Mouse (Mus musculus): ENCODE results near the gene Osbpl11. TPM values are rescaled to one million over a fixed set of nuclear protein-coding genes. Genes with fewer than 3 reads are reported as not detected.
"Not testable (repeated sequence)": the region's sequence is repeated elsewhere in the genome, so short reads cannot be mapped to it uniquely, and the experiment has no call there.

Osbpl11 gene
- polyA plus RNA-seq, 1 experiment from 2014 or later: 20.6 TPM

DNA sequence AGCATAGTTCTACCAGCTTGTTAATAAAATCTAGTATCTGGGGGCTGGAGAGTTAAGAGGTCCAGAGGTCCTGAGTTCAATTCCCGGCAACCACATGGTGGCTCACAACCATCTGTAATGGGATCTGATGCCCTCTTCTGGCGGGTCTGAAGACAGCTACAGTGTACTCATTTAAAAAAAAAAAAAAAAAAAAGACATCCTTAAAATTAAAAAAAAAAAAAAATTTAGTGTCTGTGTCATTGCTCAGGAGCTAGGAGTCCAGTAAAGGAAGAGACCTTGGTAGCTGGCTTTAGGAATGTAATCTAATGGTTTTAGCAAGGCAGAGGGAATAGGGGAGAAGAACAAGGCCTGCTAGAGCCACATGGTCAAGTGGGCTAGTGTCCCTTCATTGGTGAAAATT is 25.9 kb downstream of the Osbpl11 start:
- no peaks in the 10 kb centered on the region for H3K27me3 ChIP-seq
- H3K9me3 ChIP-seq: no peaks in the 10 kb centered on the region
- no peak overlapping the region for H3K4me3 ChIP-seq
- H3K9ac ChIP-seq: no peak overlapping the region
- no peak overlapping the region for H3K4me2 ChIP-seq
- no peak overlapping the region for H3K27ac ChIP-seq (replicated peaks)
- ATAC-seq (ENCODE audit: low FRiP score, low read depth): no peak
- 88% methylated on average over 2 of the region's 2 CpGs for WGBS
- H3K4me1 ChIP-seq (replicated peaks): no peaks in the 10 kb centered on the region
- H3K36me3 ChIP-seq: peaks cover 41% of the 10 kb centered on the region

DNA sequence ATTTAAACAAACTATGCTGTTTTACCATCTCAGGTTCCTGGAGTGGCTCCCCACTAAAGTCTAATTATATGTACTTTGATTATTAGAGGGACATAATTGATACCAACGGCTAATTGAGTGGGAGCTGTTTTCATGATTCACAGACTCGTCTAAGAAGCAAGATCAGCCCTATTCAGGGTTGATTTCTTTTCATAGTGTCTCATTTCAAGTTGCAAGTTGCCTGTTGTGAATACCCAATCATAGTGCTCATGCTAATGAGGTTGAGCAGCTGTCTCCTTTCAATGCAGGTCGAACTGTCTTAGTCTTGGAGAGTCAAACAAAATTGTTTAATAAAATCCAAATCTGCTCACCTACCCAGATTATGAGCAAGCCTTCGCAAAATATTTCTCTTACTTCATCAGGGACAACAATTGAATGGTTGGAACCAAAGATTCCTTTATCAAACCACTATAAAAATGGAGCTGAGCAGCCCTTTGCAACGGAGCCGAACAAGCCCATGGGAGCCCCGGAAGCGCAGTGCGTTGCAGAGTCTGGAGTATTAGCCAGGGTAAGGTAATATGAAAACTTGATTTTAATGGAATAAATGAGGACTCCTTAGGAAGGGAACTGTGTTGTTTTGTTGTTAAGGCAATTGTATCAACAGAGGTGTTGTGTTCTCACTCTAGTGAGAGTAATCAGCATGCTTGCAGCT is 31.6 kb downstream of the Osbpl11 start:
- H3K36me3 ChIP-seq: peaks cover 16% of the 10 kb centered on the region
- WGBS: 57% methylated on average over 9 of the region's 9 CpGs
- H3K27ac ChIP-seq (replicated peaks): no peak overlapping the region
- no peak overlapping the region for H3K9ac ChIP-seq
- no peak overlapping the region for H3K4me2 ChIP-seq
- no peak for ATAC-seq (ENCODE audit: low FRiP score, low read depth)
- H3K4me3 ChIP-seq: no peak overlapping the region
- H3K9me3 ChIP-seq: no peaks in the 10 kb centered on the region
- H3K27me3 ChIP-seq: no peaks in the 10 kb centered on the region
- no peaks in the 10 kb centered on the region for H3K4me1 ChIP-seq (replicated peaks)

DNA sequence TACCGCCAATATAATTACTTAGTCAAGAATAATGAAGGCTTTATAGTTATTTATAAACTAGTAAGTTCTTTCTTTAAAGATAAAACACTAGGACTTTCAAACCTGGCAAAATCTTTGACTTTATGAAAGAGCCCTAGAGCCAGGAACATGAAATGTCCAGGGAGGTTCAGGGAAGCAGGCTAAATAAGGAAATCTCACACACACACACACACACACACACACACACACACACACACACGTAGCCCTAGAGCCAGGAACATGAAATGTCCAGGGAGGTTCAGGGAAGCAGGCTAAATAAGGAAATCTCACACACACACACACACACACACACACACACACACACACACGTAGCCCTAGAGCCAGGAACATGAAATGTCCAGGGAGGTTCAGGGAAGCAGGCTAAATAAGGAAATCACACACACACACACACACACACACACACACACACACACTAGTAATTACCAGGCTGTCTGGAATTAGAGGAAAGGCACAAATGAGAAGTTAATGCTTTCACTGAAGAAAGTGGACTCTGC is 32.7 kb downstream of the Osbpl11 start:
- not testable (repeated sequence) for H3K4me2 ChIP-seq; ATAC-seq (ENCODE audit: low FRiP score, low read depth); H3K27ac ChIP-seq (replicated peaks); H3K27me3 ChIP-seq; H3K9me3 ChIP-seq; H3K9ac ChIP-seq; H3K4me1 ChIP-seq (replicated peaks); H3K4me3 ChIP-seq
- H3K36me3 ChIP-seq: peaks cover 17% of the 10 kb centered on the region
- WGBS: 70% methylated on average over 3 of the region's 3 CpGs

DNA sequence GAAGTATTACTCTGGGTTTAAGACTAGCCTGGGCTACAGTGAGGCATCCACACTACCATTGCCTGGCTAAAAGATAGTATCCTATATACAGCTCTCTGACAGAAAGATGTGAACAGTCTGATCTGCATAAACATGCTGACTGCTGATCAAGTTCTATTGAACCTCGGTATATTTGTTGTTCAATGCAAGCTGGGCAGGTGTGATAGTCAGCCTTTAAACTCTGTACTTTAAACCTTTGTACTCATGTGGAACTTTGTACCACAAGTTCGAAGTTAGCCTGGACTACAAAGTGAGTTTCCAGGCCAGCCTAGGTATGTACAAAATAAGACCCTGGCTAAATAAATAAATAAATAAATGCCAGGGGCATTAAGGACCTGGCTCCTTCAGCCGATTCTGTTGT is 37.6 kb downstream of the Osbpl11 start:
- Histone ChIP-seq H3K9ac (no peak overlapping the region), H3K4me1 (replicated peaks) (no peaks in the 10 kb centered on the region), H3K36me3 (peaks cover 31% of the 10 kb centered on the region), H3K27me3 (no peaks in the 10 kb centered on the region), H3K27ac (replicated peaks) (no peak overlapping the region), H3K4me3 (no peak overlapping the region), H3K9me3 (no peaks in the 10 kb centered on the region), H3K4me2 (no peak overlapping the region)
- WGBS: 89% methylated on average over 3 of the region's 3 CpGs
- no peak for ATAC-seq (ENCODE audit: low FRiP score, low read depth)

DNA sequence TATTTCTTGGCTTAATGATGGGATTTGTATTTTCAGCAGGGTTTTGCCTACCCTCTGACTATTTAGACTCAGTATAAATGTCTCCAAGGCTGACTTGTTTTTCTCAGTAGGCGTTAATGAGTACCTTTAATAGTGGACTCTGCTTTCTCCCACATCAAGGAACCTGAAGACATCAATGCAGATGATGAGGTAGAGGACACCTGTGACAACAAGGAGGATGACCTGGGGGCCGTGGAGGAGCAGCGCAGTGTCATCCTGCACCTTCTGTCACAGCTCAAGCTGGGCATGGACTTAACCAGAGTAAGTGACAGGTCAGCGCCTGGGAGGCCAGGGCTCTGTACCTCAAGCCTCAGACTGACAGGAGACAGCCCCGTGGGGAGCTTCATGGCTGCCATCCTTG is 39.5 kb downstream of the Osbpl11 start:
- no peaks in the 10 kb centered on the region for H3K27me3 ChIP-seq
- no peak overlapping the region for H3K4me2 ChIP-seq
- H3K4me1 ChIP-seq (replicated peaks): no peaks in the 10 kb centered on the region
- WGBS: 93% methylated on average over 5 of the region's 5 CpGs
- ATAC-seq (ENCODE audit: low FRiP score, low read depth): no peak
- peaks cover 46% of the 10 kb centered on the region for H3K36me3 ChIP-seq
- no peak overlapping the region for H3K9ac ChIP-seq
- H3K4me3 ChIP-seq: no peak overlapping the region
- H3K9me3 ChIP-seq: no peaks in the 10 kb centered on the region
- H3K27ac ChIP-seq (replicated peaks): no peak overlapping the region

- Histone ChIP-seq H3K36me3 (peaks cover 26% of the 10 kb centered on the region), H3K27ac (replicated peaks) (no peak overlapping the region), H3K4me2 (no peak overlapping the region), H3K4me1 (replicated peaks) (no peaks in the 10 kb centered on the region), H3K9me3 (no peaks in the 10 kb centered on the region), H3K27me3 (no peaks in the 10 kb centered on the region), H3K4me3 (no peak overlapping the region), H3K9ac (no peak overlapping the region)
- WGBS: 67% methylated on average over 12 of the region's 12 CpGs
- no peak for ATAC-seq (ENCODE audit: low FRiP score, low read depth)
Observed at GRCm38 (mm10) chr16:33234128-33234527, 49.3 kb downstream of the Osbpl11 start.

- Histone ChIP-seq H3K4me1 (replicated peaks) (no peaks in the 10 kb centered on the region), H3K9me3 (no peaks in the 10 kb centered on the region), H3K27me3 (no peaks in the 10 kb centered on the region), H3K27ac (replicated peaks) (no peak overlapping the region), H3K4me2 (no peak overlapping the region), H3K9ac (no peak overlapping the region), H3K36me3 (peaks cover 25% of the 10 kb centered on the region), H3K4me3 (no peak overlapping the region)
- no peak for ATAC-seq (ENCODE audit: low FRiP score, low read depth)
- 78% methylated on average over 6 of the region's 6 CpGs for WGBS
Observed at GRCm38 (mm10) chr16:33236151-33236550, 51.3 kb downstream of the Osbpl11 start.

GRCm38 (mm10) chr16:33239305-33239704 is 54.4 kb downstream of the Osbpl11 start:
- Histone ChIP-seq H3K4me3 (no peak overlapping the region), H3K9me3 (no peaks in the 10 kb centered on the region), H3K9ac (no peak overlapping the region), H3K4me1 (replicated peaks) (no peaks in the 10 kb centered on the region), H3K27me3 (no peaks in the 10 kb centered on the region), H3K4me2 (no peak overlapping the region), H3K27ac (replicated peaks) (no peak overlapping the region), H3K36me3 (peaks cover 50% of the 10 kb centered on the region)
- ATAC-seq (ENCODE audit: low FRiP score, low read depth): no peak
- 95% methylated on average over 2 of the region's 2 CpGs for WGBS

GRCm38 (mm10) chr16:33242046-33242445 is 57.2 kb downstream of the Osbpl11 start:
- H3K9ac ChIP-seq: no peak overlapping the region
- peaks cover 44% of the 10 kb centered on the region for H3K36me3 ChIP-seq
- no peak overlapping the region for H3K27ac ChIP-seq (replicated peaks)
- WGBS: 80% methylated on average over 6 of the region's 6 CpGs
- no peaks in the 10 kb centered on the region for H3K27me3 ChIP-seq
- H3K4me3 ChIP-seq: no peak overlapping the region
- no peak for ATAC-seq (ENCODE audit: low FRiP score, low read depth)
- no peak overlapping the region for H3K4me2 ChIP-seq
- H3K4me1 ChIP-seq (replicated peaks): no peaks in the 10 kb centered on the region
- no peaks in the 10 kb centered on the region for H3K9me3 ChIP-seq

- Histone ChIP-seq H3K4me3 (no peak overlapping the region), H3K9ac (no peak overlapping the region), H3K9me3 (no peaks in the 10 kb centered on the region), H3K27me3 (no peaks in the 10 kb centered on the region), H3K36me3 (peaks cover 31% of the 10 kb centered on the region), H3K27ac (replicated peaks) (no peak overlapping the region), H3K4me2 (no peak overlapping the region), H3K4me1 (replicated peaks) (no peaks in the 10 kb centered on the region)
- peak; percentile 43; the same call in 1 of the 2 replicates for ATAC-seq (ENCODE audit: low FRiP score, low read depth)
- WGBS: 93% methylated on average over 6 of the region's 6 CpGs
Observed at GRCm38 (mm10) chr16:33244136-33244691, 59.3 kb downstream of the Osbpl11 start.

- Histone ChIP-seq H3K27ac (replicated peaks) (no peak overlapping the region), H3K9me3 (no peaks in the 10 kb centered on the region), H3K27me3 (no peaks in the 10 kb centered on the region), H3K4me1 (replicated peaks) (no peaks in the 10 kb centered on the region), H3K4me3 (no peak overlapping the region), H3K36me3 (peaks cover 31% of the 10 kb centered on the region), H3K9ac (no peak overlapping the region), H3K4me2 (no peak overlapping the region)
- 89% methylated on average over 9 of the region's 9 CpGs for WGBS
- no peak for ATAC-seq (ENCODE audit: low FRiP score, low read depth)
Observed at GRCm38 (mm10) chr16:33244933-33245470, 60.1 kb downstream of the Osbpl11 start.

GRCm38 (mm10) chr16:33246526-33246925 is 61.7 kb downstream of the Osbpl11 start:
- ATAC-seq (ENCODE audit: low FRiP score, low read depth): no peak
- no peak overlapping the region for H3K27ac ChIP-seq (replicated peaks)
- peaks cover 7% of the 10 kb centered on the region for H3K4me1 ChIP-seq (replicated peaks)
- H3K9me3 ChIP-seq: no peaks in the 10 kb centered on the region
- no peak overlapping the region for H3K9ac ChIP-seq
- H3K36me3 ChIP-seq: peaks cover 22% of the 10 kb centered on the region
- no peak overlapping the region for H3K4me3 ChIP-seq
- H3K27me3 ChIP-seq: no peaks in the 10 kb centered on the region
- no peak overlapping the region for H3K4me2 ChIP-seq
- WGBS: 80% methylated on average over 5 of the region's 5 CpGs
